Mouse (Mus musculus) thymus, adult 2 months (tissue): ENCODE results near the gene Rab1a. TPM values are rescaled to one million over a fixed set of nuclear protein-coding genes. Genes with fewer than 3 reads are reported as not detected.

Source experiments
- DNase-seq: peaks from one replicate; pipeline ENCODE4 v3.0.0; 2021
- H3K27ac ChIP-seq: fragments of 200-500 bp; 2 replicates; pipeline ENCODE4 v1.5.1; 2012; ENCODE audit warnings: low read length, control low read depth; ENCODE audit not compliant: control insufficient read depth, insufficient read depth
- H3K27me3 ChIP-seq: fragments of 200-500 bp; 2 replicates; pipeline ENCODE4 v1.6.1; 2012; ENCODE audit warnings: mild to moderate bottlenecking, low read length, moderate library complexity, mixed read lengths; ENCODE audit not compliant: control insufficient read depth, insufficient read depth
- H3K36me3 ChIP-seq: fragments of 200-500 bp; 2 replicates; pipeline ENCODE4 v1.6.1; 2012; ENCODE audit warnings: mild to moderate bottlenecking, low read length, moderate library complexity; ENCODE audit not compliant: control insufficient read depth, insufficient read depth
- H3K4me1 ChIP-seq: fragments of 200-500 bp; replicated peaks from 2 replicates; pipeline ENCODE4 v1.6.1; 2012; ENCODE audit warnings: low read length; ENCODE audit not compliant: control insufficient read depth, insufficient read depth
- H3K4me3 ChIP-seq: fragments of 200-500 bp; 2 replicates; pipeline ENCODE4 v1.5.1; 2012; ENCODE audit warnings: mild to moderate bottlenecking, low read length, control low read depth, moderate library complexity; ENCODE audit not compliant: control insufficient read depth, insufficient read depth
- CTCF ChIP-seq: fragments of 200-500 bp; IDR thresholded peaks from 2 replicates; pipeline ENCODE4 v1.5.1; 2012; ENCODE audit warnings: mild to moderate bottlenecking, control low read depth, low read length, moderate library complexity, borderline replicate concordance; ENCODE audit not compliant: control insufficient read depth, poor library complexity, insufficient read depth; ENCODE audit errors: extremely low read depth
- POLR2A ChIP-seq: fragments of 200-500 bp; IDR thresholded peaks from 2 replicates; pipeline ENCODE4 v1.6.1; 2012; ENCODE audit warnings: mild to moderate bottlenecking, low read length, control low read depth, moderate library complexity; ENCODE audit not compliant: control insufficient read depth, poor library complexity, insufficient read depth; ENCODE audit errors: extremely low read depth
- WGBS: fragments of 180-500 bp; shearing (Covaris S2); methylation state at CpG from one replicate; pipeline ENCODE4 v1.1.7; 2018; 5-methylcytosine and 5-hydroxymethylcytosine counted together
- polyA plus RNA-seq: library from polyadenylated mRNA; depleted of rRNA; stranded (reverse); fragments of >200 nt; gene quantifications from 2 replicates; pipeline ENCODE4 v1.2.3, GENCODE M21; 2012

The Rab1a gene
- polyA plus RNA-seq, 1 experiment = 38.8 TPM

GRCm38 (mm10) chr11:20240331-20240730, 39.1 kb downstream of the Rab1a start:
- H3K27ac ChIP-seq = no peak overlapping the region
- H3K36me3 ChIP-seq = peaks cover 46% of the 10 kb centered on the region
- H3K4me1 ChIP-seq = 0 out of 2 replicates have a peak, but pooled peaks cover 3% of the 10 kb centered on the region
- H3K4me3 ChIP-seq = no peak overlapping the region
- DNase-seq = no peak
- H3K27me3 ChIP-seq = no peaks in the 10 kb centered on the region
- WGBS = 56% methylated on average over 5 of the region's 5 CpGs
- TF ChIP-seq POLR2A (no peak), CTCF (no peak)

- H3K36me3 ChIP-seq = peaks cover 42% of the 10 kb centered on the region
- no peak overlapping the region for H3K4me3 ChIP-seq
- H3K4me1 ChIP-seq = 0 out of 2 replicates have a peak, but pooled peaks cover 3% of the 10 kb centered on the region
- 98% methylated on average over 7 of the region's 7 CpGs for WGBS
- no peak overlapping the region for H3K27ac ChIP-seq
- TF ChIP-seq POLR2A (no peak), CTCF (no peak)
- no peak for DNase-seq
- H3K27me3 ChIP-seq = no peaks in the 10 kb centered on the region
These were observed 40.1 kb downstream of the Rab1a start for GRCm38 (mm10) chr11:20241311-20241710.

- TF ChIP-seq POLR2A (no peak), CTCF (no peak)
- peaks cover 8% of the 10 kb centered on the region for H3K4me1 ChIP-seq
These were observed 41.3 kb downstream of the Rab1a start for GRCm38 (mm10) chr11:20242366-20243056.

GRCm38 (mm10) chr11:20243214-20243913, 42.1 kb downstream of the Rab1a start:
- no peaks in the 10 kb centered on the region for H3K27me3 ChIP-seq
- DNase-seq = no peak
- peaks cover 10% of the 10 kb centered on the region for H3K4me1 ChIP-seq
- H3K4me3 ChIP-seq = no peak overlapping the region
- TF ChIP-seq CTCF = no peak
- no peak for TF ChIP-seq POLR2A
- H3K36me3 ChIP-seq = peaks cover 29% of the 10 kb centered on the region
- 60% methylated on average over 9 of the region's 9 CpGs for WGBS
- no peak overlapping the region for H3K27ac ChIP-seq

More at GRCm38 (mm10) chr11:20242366-20243056, 41.3 kb downstream of the Rab1a start:
- H3K4me3 ChIP-seq = no peak overlapping the region
- peaks cover 30% of the 10 kb centered on the region for H3K36me3 ChIP-seq
- no peak overlapping the region for H3K27ac ChIP-seq
- DNase-seq = no peak
- WGBS = 92% methylated on average over 6 of the region's 6 CpGs
- no peaks in the 10 kb centered on the region for H3K27me3 ChIP-seq

- H3K36me3 ChIP-seq = peaks cover 18% of the 10 kb centered on the region
- peaks cover 11% of the 10 kb centered on the region for H3K4me1 ChIP-seq
- H3K27ac ChIP-seq = no peak overlapping the region
- TF ChIP-seq CTCF = no peak
- no peak overlapping the region for H3K4me3 ChIP-seq
- no peaks in the 10 kb centered on the region for H3K27me3 ChIP-seq
- 96% methylated on average over 16 of the region's 16 CpGs for WGBS
- no peak for DNase-seq
These were observed 43.4 kb downstream of the Rab1a start for GRCm38 (mm10) chr11:20244336-20245290.

GRCm38 (mm10) chr11:20245316-20245715, 44.1 kb downstream of the Rab1a start:
- no peaks in the 10 kb centered on the region for H3K27me3 ChIP-seq
- H3K4me3 ChIP-seq = no peak overlapping the region
- WGBS = 82% methylated on average over 6 of the region's 6 CpGs
- peaks cover 13% of the 10 kb centered on the region for H3K4me1 ChIP-seq
- DNase-seq = no peak
- TF ChIP-seq CTCF = no peak
- no peak for TF ChIP-seq POLR2A
- H3K27ac ChIP-seq = no peak overlapping the region
- peaks cover 11% of the 10 kb centered on the region for H3K36me3 ChIP-seq

- H3K27ac ChIP-seq = no peak overlapping the region
- peaks cover 13% of the 10 kb centered on the region for H3K4me1 ChIP-seq
- TF ChIP-seq POLR2A (no peak), CTCF (no peak)
These were observed 45.4 kb downstream of the Rab1a start for GRCm38 (mm10) chr11:20246616-20247015.

More at GRCm38 (mm10) chr11:20246616-20247015, 45.4 kb downstream of the Rab1a start:
- 44% methylated on average over 1 of the region's 1 CpGs for WGBS
- Histone ChIP-seq H3K36me3 (no peaks in the 10 kb centered on the region), H3K27me3 (no peaks in the 10 kb centered on the region), H3K4me3 (no peak overlapping the region)
- DNase-seq = no peak
